Mouse (Mus musculus): ENCODE results near the gene Dhdh.
"Not testable (repeated sequence)": the region's sequence is repeated elsewhere in the genome, so short reads cannot be mapped to it uniquely, and the experiment has no call there.

The Dhdh gene

GRCm38 (mm10) chr7:45475291-45475969 is 13.2 kb downstream of the Dhdh start:
- no peak for DNase-seq (ENCODE audit: low spot score)

- peak; percentile 82 for DNase-seq (ENCODE audit: low spot score)
Observed at GRCm38 (mm10) chr7:45470869-45471268, 17.7 kb downstream of the Dhdh start.

GRCm38 (mm10) chr7:45467090-45467670 is 21.4 kb downstream of the Dhdh start:
- DNase-seq (ENCODE audit: low spot score): no peak

- peak; percentile 90 for DNase-seq (ENCODE audit: low spot score)
Observed at GRCm38 (mm10) chr7:45466283-45467089, 22.1 kb downstream of the Dhdh start, which contains the start of gene Bax. Gene Bax, minus strand, starts transcription at chr7:45466898.

- DNase-seq (ENCODE audit: low spot score): no peak
Observed at GRCm38 (mm10) chr7:45465549-45465948, 23.1 kb downstream of the Dhdh start.

- no peak for DNase-seq (ENCODE audit: low spot score)
Observed at GRCm38 (mm10) chr7:45465112-45465511, 23.5 kb downstream of the Dhdh start.

GRCm38 (mm10) chr7:45463987-45464778 is 24.4 kb downstream of the Dhdh start:
- no peak for DNase-seq (ENCODE audit: low spot score)

GRCm38 (mm10) chr7:45462868-45463267 is 25.7 kb downstream of the Dhdh start:
- DNase-seq (ENCODE audit: low spot score): not testable (repeated sequence)

- DNase-seq (ENCODE audit: low spot score): no peak
Observed at GRCm38 (mm10) chr7:45462325-45462724, 26.3 kb downstream of the Dhdh start.

GRCm38 (mm10) chr7:45461781-45462180 is 26.8 kb downstream of the Dhdh start:
- no peak for DNase-seq (ENCODE audit: low spot score)

- DNase-seq (ENCODE audit: low spot score): no peak
Observed at GRCm38 (mm10) chr7:45461326-45461725, 27.3 kb downstream of the Dhdh start.

- DNase-seq (ENCODE audit: low spot score): no peak
Observed at GRCm38 (mm10) chr7:45460860-45461314, 27.7 kb downstream of the Dhdh start.

GRCm38 (mm10) chr7:45460377-45460776 is 28.2 kb downstream of the Dhdh start:
- DNase-seq (ENCODE audit: low spot score): no peak

- DNase-seq (ENCODE audit: low spot score): peak; percentile 95
Observed at GRCm38 (mm10) chr7:45459564-45460140, 29.0 kb downstream of the Dhdh start, which contains the start of gene Ftl1. Gene Ftl1, minus strand, starts transcription at chr7:45459884.

GRCm38 (mm10) chr7:45458748-45459563 is 29.6 kb downstream of the Dhdh start:
- DNase-seq (ENCODE audit: low spot score): no peak

GRCm38 (mm10) chr7:45457204-45458060 is 31.2 kb downstream of the Dhdh start:
- DNase-seq (ENCODE audit: low spot score): no peak

- DNase-seq (ENCODE audit: low spot score): no peak
Observed at GRCm38 (mm10) chr7:45456721-45457203, 31.8 kb downstream of the Dhdh start.

GRCm38 (mm10) chr7:45455932-45456696 is 32.5 kb downstream of the Dhdh start:
- DNase-seq (ENCODE audit: low spot score): no peak

GRCm38 (mm10) chr7:45454971-45455370 is 33.6 kb downstream of the Dhdh start:
- DNase-seq (ENCODE audit: low spot score): no peak

Data from layer of hippocampus, adult 9-10 months (tissue).